Mouse (Mus musculus) stomach, embryonic 16.5 days (tissue): ENCODE results near the gene Ak5. TPM values are rescaled to one million over a fixed set of nuclear protein-coding genes. Genes with fewer than 3 reads are reported as not detected.

ENCODE experiments used
- ATAC-seq: fragments of 200-750 bp; cut with Nextera tagmentation; 2 replicates; pipeline ENCODE4 v1.8.0; 2017; ENCODE audit warnings: moderate number of reproducible peaks, moderate TSS enrichment; ENCODE audit not compliant: insufficient read depth, low FRiP score
- H3K27ac ChIP-seq: fragments of 300-500 bp; sonication (generic); 2 replicates; pipeline ENCODE4 v1.5.1; 2014; ENCODE audit warnings: low read length
- H3K27me3 ChIP-seq: fragments of 300-500 bp; sonication (generic); 2 replicates; pipeline ENCODE4 v1.6.1; 2014; ENCODE audit warnings: low read length, control low read depth, mixed read lengths; ENCODE audit not compliant: control insufficient read depth, insufficient read depth
- H3K36me3 ChIP-seq: fragments of 300-500 bp; sonication (generic); 2 replicates; pipeline ENCODE4 v1.6.1; 2014; ENCODE audit warnings: low read length; ENCODE audit not compliant: control insufficient read depth, insufficient read depth
- H3K4me1 ChIP-seq: fragments of 300-500 bp; sonication (generic); 2 replicates; pipeline ENCODE4 v1.6.1; 2014; ENCODE audit warnings: low read length, control low read depth, mixed read lengths; ENCODE audit not compliant: control insufficient read depth, insufficient read depth
- H3K4me2 ChIP-seq: fragments of 300-500 bp; sonication (generic); 2 replicates; pipeline ENCODE4 v1.6.1; 2014; ENCODE audit warnings: low read depth, low read length, mixed read lengths
- H3K4me3 ChIP-seq: fragments of 300-500 bp; sonication (generic); replicated peaks from 2 replicates; pipeline ENCODE4 v1.5.1; 2014; ENCODE audit warnings: mild to moderate bottlenecking, low read length
- H3K9ac ChIP-seq: fragments of 300-500 bp; sonication (generic); 2 replicates; pipeline ENCODE4 v1.6.1; 2014; ENCODE audit warnings: low read length
- H3K9me3 ChIP-seq: fragments of 300-500 bp; sonication (generic); replicated peaks from 2 replicates; pipeline ENCODE4 v1.6.1; 2016; ENCODE audit warnings: low read length, control low read depth; ENCODE audit not compliant: control insufficient read depth
- WGBS: fragments of 180-500 bp; shearing (Covaris S2); extraction: QIAGEN DNeasy Blood & Tissue Kit; methylation state at CpG from one replicate; pipeline ENCODE4 v1.1.7; 2014; 5-methylcytosine and 5-hydroxymethylcytosine counted together
- polyA plus RNA-seq: library from polyadenylated mRNA; unstranded; fragments of >200 nt; fragmentation: Nextera tagmentation; extraction: Ambion mirVana; gene quantifications from 2 replicates; pipeline ENCODE4 v1.2.1, GENCODE M21; 2015

Ak5 gene
- polyA plus RNA-seq, 1 experiment from 2014 or later, result 2.8 TPM

GRCm38 (mm10) chr3:152522634-152523314, 145.4 kb downstream of the Ak5 start:
- Histone ChIP-seq H3K9ac (no peak overlapping the region), H3K36me3 (no peaks in the 10 kb centered on the region), H3K4me3 (no peak overlapping the region), H3K9me3 (no peaks in the 10 kb centered on the region), H3K27me3 (no peaks in the 10 kb centered on the region), H3K27ac (no peak overlapping the region), H3K4me2 (no peak overlapping the region), H3K4me1 (no peaks in the 10 kb centered on the region)
- 44% methylated on average over 6 of the region's 6 CpGs for WGBS
- ATAC-seq, result no peak

DNA sequence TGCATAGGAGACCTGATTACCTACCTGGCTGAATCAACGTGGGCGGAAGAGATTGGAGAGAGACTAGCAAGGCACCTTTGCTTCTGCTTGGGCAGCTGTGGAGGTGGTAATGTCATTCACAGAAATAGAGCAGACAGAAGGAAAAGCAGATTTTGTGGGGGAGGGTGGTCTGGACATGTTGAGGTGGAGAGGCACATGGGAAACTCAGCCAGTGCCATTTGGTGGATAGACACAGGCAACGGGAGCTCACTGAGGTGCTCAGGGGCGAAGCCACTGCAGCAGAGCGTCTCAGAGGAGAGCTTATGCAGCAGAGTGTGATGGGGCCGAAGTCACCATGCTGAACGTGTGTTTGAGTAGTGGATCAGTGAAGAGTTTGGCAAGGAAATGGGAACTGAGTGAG, 147.1 kb downstream of the Ak5 start:
- Histone ChIP-seq H3K36me3 (no peaks in the 10 kb centered on the region), H3K9ac (no peak overlapping the region), H3K4me1 (no peaks in the 10 kb centered on the region), H3K4me3 (no peak overlapping the region), H3K9me3 (no peaks in the 10 kb centered on the region), H3K27me3 (no peaks in the 10 kb centered on the region), H3K27ac (no peak overlapping the region), H3K4me2 (no peak overlapping the region)
- 84% methylated on average over 7 of the region's 7 CpGs for WGBS
- no peak for ATAC-seq

DNA sequence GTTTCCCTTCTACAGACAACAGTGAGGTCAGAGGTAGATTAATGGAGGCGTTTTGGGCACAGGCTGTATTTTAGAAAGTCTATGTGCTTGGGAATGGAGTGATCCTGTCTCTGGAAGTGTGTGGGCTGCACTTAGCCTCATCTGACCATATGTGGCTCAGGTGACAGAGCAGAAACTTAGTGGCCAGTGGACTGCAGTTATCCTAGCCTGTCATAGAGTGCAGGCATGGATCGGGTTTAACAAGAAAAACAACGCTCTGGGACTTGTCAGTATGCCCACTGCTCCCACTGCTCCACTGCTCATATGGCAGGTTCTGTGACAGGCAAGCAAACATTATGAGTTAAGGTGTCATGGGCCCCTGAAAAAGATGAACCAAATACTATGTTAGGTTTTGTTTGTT, 148.1 kb downstream of the Ak5 start:
- no peak for ATAC-seq
- Histone ChIP-seq H3K4me2 (no peak overlapping the region), H3K36me3 (no peaks in the 10 kb centered on the region), H3K4me3 (no peak overlapping the region), H3K9ac (no peak overlapping the region), H3K4me1 (no peaks in the 10 kb centered on the region), H3K27me3 (no peaks in the 10 kb centered on the region), H3K9me3 (no peaks in the 10 kb centered on the region), H3K27ac (no peak overlapping the region)
- 75% methylated on average over 3 of the region's 3 CpGs for WGBS

- no peak overlapping the region for H3K4me3 ChIP-seq
- WGBS, result 71% methylated on average over 10 of the region's 10 CpGs
- no peak overlapping the region for H3K27ac ChIP-seq
- no peaks in the 10 kb centered on the region for H3K36me3 ChIP-seq
- no peak overlapping the region for H3K4me2 ChIP-seq
- H3K27me3 ChIP-seq, result no peaks in the 10 kb centered on the region
- ATAC-seq, result no peak
- H3K4me1 ChIP-seq, result no peaks in the 10 kb centered on the region
- H3K9me3 ChIP-seq, result no peaks in the 10 kb centered on the region
- H3K9ac ChIP-seq, result no peak overlapping the region
Observed at GRCm38 (mm10) chr3:152519556-152519955, 148.6 kb downstream of the Ak5 start.

DNA sequence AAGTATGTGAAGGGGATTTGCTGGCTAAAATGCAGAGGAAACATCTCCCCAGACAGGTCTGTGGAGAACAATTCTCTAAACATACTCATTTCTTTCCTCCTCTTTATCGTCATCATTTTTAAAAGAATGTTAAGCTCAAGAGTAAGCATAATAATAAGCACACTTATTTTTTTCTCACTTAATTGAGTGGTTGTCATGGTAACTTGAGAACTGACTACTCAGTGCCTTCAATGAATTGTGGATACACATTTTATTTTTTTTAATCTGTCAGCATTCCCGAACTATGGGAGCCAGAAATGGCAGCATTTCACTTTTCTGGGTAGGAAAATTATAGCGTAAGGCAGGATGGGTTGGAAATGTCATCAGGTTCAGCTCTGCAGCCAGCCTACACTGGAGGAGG, 151.6 kb downstream of the Ak5 start:
- WGBS, result 65% methylated on average over 3 of the region's 3 CpGs

DNA sequence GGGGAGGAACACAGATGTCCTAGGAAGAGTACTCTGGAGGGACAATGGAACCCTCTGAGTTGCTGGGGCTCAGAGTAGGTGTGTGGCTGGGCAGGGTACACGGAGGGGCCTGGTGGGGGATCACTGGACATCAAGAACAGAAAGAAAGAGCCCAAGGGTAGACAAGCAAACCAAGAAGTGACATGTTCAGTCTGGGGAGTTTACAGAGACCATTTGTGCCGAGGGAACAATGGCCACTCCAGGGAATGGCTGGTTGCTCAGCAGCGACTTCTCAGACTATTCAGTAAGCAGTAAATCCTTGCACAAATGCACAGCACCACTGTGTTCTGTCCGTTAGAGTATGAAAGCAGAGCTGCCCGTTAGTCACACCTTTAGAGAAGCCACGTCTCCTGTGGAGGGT, 152.2 kb downstream of the Ak5 start:
- H3K9ac ChIP-seq, result no peak overlapping the region
- no peak overlapping the region for H3K27ac ChIP-seq
- no peak overlapping the region for H3K4me2 ChIP-seq
- H3K4me3 ChIP-seq, result no peak overlapping the region
- no peaks in the 10 kb centered on the region for H3K4me1 ChIP-seq
- no peak for ATAC-seq
- no peaks in the 10 kb centered on the region for H3K27me3 ChIP-seq
- 67% methylated on average over 6 of the region's 6 CpGs for WGBS
- no peaks in the 10 kb centered on the region for H3K9me3 ChIP-seq
- H3K36me3 ChIP-seq, result no peaks in the 10 kb centered on the region

More for the DNA sequence above, 151.6 kb downstream of the Ak5 start:
- ATAC-seq, result no peak
- Histone ChIP-seq H3K4me1 (no peaks in the 10 kb centered on the region), H3K4me3 (no peak overlapping the region), H3K27ac (no peak overlapping the region), H3K36me3 (no peaks in the 10 kb centered on the region), H3K9ac (no peak overlapping the region), H3K27me3 (no peaks in the 10 kb centered on the region), H3K9me3 (no peaks in the 10 kb centered on the region), H3K4me2 (no peak overlapping the region)

DNA sequence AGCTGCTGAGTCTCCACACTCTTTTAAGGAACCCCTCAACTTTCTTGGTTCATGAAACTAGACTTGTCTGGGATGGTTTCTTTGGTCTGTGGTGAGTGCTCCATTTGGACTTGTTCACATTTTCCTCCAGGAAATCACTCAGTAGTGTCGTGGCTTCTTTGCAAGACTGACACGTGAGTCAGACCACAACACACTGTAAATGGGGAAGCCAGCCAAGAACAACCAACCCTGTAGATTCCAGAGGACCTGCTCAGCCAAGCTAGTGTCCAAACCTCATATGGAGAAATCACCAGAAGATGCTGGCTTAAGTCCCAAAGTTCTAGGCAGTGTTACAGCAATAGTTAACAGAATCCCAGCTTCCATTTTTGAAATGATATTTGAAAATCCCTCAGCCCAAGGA, 155.6 kb downstream of the Ak5 start:
- Histone ChIP-seq H3K4me2 (no peak overlapping the region), H3K27me3 (no peaks in the 10 kb centered on the region), H3K36me3 (no peaks in the 10 kb centered on the region), H3K4me1 (no peaks in the 10 kb centered on the region), H3K9ac (no peak overlapping the region), H3K4me3 (no peak overlapping the region), H3K27ac (no peak overlapping the region), H3K9me3 (no peaks in the 10 kb centered on the region)
- WGBS, result 38% methylated on average over 2 of the region's 2 CpGs
- 0 out of 2 replicates have a peak, but pooled peaks have one; percentile 37 for ATAC-seq

- H3K4me1 ChIP-seq, result no peaks in the 10 kb centered on the region
- no peak overlapping the region for H3K27ac ChIP-seq
- 81% methylated on average over 7 of the region's 7 CpGs for WGBS
- ATAC-seq, result no peak
- no peaks in the 10 kb centered on the region for H3K36me3 ChIP-seq
- H3K9ac ChIP-seq, result no peak overlapping the region
- no peaks in the 10 kb centered on the region for H3K9me3 ChIP-seq
- H3K27me3 ChIP-seq, result no peaks in the 10 kb centered on the region
- no peak overlapping the region for H3K4me3 ChIP-seq
- no peak overlapping the region for H3K4me2 ChIP-seq
Observed at GRCm38 (mm10) chr3:152509268-152509667, 158.9 kb downstream of the Ak5 start.

DNA sequence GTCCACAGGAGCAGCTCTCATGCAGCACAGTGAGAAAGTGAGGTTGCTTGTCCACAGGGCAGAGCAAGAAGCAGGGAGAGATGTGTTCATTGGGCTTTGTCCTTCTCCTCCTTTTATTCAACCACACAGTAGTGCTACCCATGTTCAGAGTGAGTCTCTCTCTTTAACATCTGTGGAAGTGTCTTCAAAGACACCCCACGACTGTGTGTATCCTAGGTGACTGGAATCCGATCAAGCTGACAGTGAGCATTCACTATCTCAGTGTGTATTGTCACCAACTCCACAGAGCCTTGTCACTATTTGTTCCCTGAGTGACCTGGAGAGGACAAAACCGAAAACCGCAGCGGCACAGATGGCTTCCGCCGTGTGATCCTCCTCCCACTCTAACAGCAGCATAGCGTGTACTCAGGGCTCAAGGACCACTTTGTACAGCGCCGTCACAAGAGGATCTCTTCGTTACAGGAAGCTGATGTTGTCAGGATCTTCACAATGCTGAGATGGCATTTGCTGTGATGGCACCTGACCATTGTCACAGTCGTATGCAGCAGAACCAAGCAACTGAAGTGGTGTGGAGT, 159.7 kb downstream of the Ak5 start:
- no peak overlapping the region for H3K4me3 ChIP-seq
- H3K4me1 ChIP-seq, result no peaks in the 10 kb centered on the region
- ATAC-seq, result no peak
- H3K4me2 ChIP-seq, result no peak overlapping the region
- H3K27me3 ChIP-seq, result no peaks in the 10 kb centered on the region
- no peaks in the 10 kb centered on the region for H3K36me3 ChIP-seq
- H3K9me3 ChIP-seq, result no peaks in the 10 kb centered on the region
- H3K9ac ChIP-seq, result no peak overlapping the region
- WGBS, result 80% methylated on average over 12 of the region's 12 CpGs
- H3K27ac ChIP-seq, result no peak overlapping the region
